Mouse (Mus musculus) neural tube, embryonic 11.5 days (tissue): ENCODE data around the gene Gas6. TPM values are rescaled to one million over a fixed set of nuclear protein-coding genes. Genes with fewer than 3 reads are reported as not detected.

Experiments
- ATAC-seq: fragments of 200-750 bp; cut with Nextera tagmentation; 2 replicates; pipeline ENCODE4 v1.8.0; 2017; ENCODE audit warnings: moderate number of reproducible peaks, mild to moderate bottlenecking, moderate TSS enrichment, moderate library complexity; ENCODE audit not compliant: insufficient read depth, low FRiP score, low TSS enrichment
- DNase-seq: peaks from one replicate; pipeline ENCODE4 v3.0.0-alpha.2; 2015; ENCODE audit warnings: low spot score
- H3K27ac ChIP-seq: fragments of 300-500 bp; sonication (generic); 2 replicates; pipeline ENCODE4 v1.5.1; 2014; ENCODE audit warnings: low read depth, mild to moderate bottlenecking, low read length
- H3K27me3 ChIP-seq: fragments of 300-500 bp; sonication (generic); 2 replicates; pipeline ENCODE4 v1.6.1; 2014; ENCODE audit warnings: mild to moderate bottlenecking, low read length, mixed read lengths; ENCODE audit not compliant: control insufficient read depth, insufficient read depth
- H3K36me3 ChIP-seq: fragments of 300-500 bp; sonication (generic); 2 replicates; pipeline ENCODE4 v1.6.1; 2014; ENCODE audit warnings: mild to moderate bottlenecking, low read length, moderate library complexity, mixed read lengths; ENCODE audit not compliant: control insufficient read depth, insufficient read depth
- H3K4me1 ChIP-seq: fragments of 300-500 bp; sonication (generic); 2 replicates; pipeline ENCODE4 v1.6.1; 2014; ENCODE audit warnings: low read length, mixed read lengths; ENCODE audit not compliant: control insufficient read depth, insufficient read depth
- H3K4me2 ChIP-seq: fragments of 300-500 bp; sonication (generic); 2 replicates; pipeline ENCODE4 v1.6.1; 2014; ENCODE audit warnings: low read depth, mild to moderate bottlenecking, moderate library complexity
- H3K4me3 ChIP-seq: fragments of 300-500 bp; sonication (generic); 2 replicates; pipeline ENCODE4 v1.5.1; 2014; ENCODE audit warnings: low read depth, low read length
- H3K9ac ChIP-seq: fragments of 300-500 bp; sonication (generic); 2 replicates; pipeline ENCODE4 v1.6.1; 2014; ENCODE audit warnings: mild to moderate bottlenecking, low read length
- H3K9me3 ChIP-seq: fragments of 300-500 bp; sonication (generic); 2 replicates; pipeline ENCODE4 v1.6.1; 2016; ENCODE audit warnings: low read length; ENCODE audit not compliant: control insufficient read depth
- whole genome bisulfite sequencing: fragments of 180-500 bp; shearing (Covaris S2); extraction: QIAGEN DNeasy Blood & Tissue Kit; methylation state at CpG from one replicate; pipeline ENCODE4 v1.1.7; 2014; 5-methylcytosine and 5-hydroxymethylcytosine counted together
- polyA plus RNA-seq: library from polyadenylated mRNA; unstranded; fragments of >200 nt; fragmentation: Nextera tagmentation; extraction: Ambion mirVana; gene quantifications from 2 replicates; pipeline ENCODE4 v1.2.1, GENCODE M21; 2014

The Gas6 gene
- polyA plus RNA-seq, 1 experiment from 2014 or later: 6.5 TPM

DNA sequence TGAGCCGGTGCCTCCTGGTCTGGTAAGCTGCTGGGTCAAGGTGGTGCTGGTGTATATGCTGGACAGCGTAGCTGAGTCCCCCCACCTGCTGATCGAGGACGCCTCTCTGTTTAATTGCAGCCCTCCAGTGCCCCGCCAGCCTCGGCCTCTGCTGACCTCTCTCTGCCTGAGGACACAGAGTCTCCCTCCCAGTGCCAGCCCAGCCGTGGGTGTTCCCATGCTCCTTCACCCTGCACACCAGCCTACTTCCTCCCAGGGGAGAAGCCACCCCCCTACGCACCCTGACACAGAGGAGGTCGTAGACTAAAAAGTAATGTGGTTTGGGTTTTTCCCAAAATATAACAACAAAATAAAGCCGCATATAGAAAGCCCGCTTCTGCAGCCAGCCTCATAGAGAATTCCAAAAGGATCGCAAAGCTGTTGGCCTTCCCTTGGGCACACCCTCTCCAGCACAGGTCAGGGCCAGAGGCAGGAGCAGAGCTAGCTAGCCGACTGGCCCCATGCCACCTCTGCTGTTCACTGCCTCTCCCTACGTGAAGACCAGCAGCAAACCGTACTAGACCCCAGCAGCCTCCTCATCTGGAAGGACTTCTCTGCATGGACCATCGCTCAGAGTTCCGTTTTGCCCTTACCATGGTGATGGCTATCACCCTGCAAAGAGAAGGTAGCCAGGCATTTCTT is 33.1 kb downstream of the Gas6 start:
- no peak for DNase-seq
- Histone ChIP-seq H3K4me1 (no peaks in the 10 kb centered on the region), H3K27ac (no peak overlapping the region), H3K4me2 (no peak overlapping the region), H3K9ac (no peak overlapping the region), H3K9me3 (no peaks in the 10 kb centered on the region), H3K36me3 (no peaks in the 10 kb centered on the region), H3K27me3 (no peaks in the 10 kb centered on the region), H3K4me3 (no peak overlapping the region)
- 82% methylated on average over 17 of the region's 17 CpGs for WGBS
- ATAC-seq: no peak

DNA sequence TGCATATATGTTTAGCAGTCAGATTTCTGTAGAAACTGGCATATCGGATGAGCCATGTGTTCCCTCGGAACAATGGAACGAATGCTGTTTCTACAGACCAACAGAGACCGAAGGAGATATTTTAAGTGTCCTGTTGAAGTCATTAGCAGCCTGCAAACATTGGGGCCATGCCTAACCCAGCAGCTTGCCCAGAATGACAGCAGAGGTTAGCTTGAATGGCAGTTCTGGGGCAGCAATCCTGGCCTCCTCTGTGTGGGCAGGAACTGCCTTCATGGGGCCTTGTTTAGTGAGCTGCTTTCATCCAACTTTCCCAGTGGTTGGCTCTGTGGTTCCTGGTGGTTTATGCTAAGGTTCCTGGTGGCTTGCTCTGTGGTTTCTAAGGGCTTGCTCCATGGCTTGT is 34.9 kb downstream of the Gas6 start:
- Histone ChIP-seq H3K36me3 (no peaks in the 10 kb centered on the region), H3K4me1 (no peaks in the 10 kb centered on the region), H3K4me3 (no peak overlapping the region), H3K4me2 (no peak overlapping the region), H3K9ac (no peak overlapping the region), H3K27me3 (no peaks in the 10 kb centered on the region), H3K27ac (no peak overlapping the region), H3K9me3 (no peaks in the 10 kb centered on the region)
- WGBS: 85% methylated on average over 4 of the region's 4 CpGs
- DNase-seq (no peak), ATAC-seq (no peak)

GRCm38 (mm10) chr8:13455295-13455694 is 39.0 kb downstream of the Gas6 start:
- Histone ChIP-seq H3K4me2 (no peak overlapping the region), H3K9ac (no peak overlapping the region), H3K27ac (no peak overlapping the region), H3K4me1 (0 out of 2 replicates have a peak, but pooled peaks cover 4% of the 10 kb centered on the region), H3K36me3 (no peaks in the 10 kb centered on the region), H3K9me3 (no peaks in the 10 kb centered on the region), H3K4me3 (no peak overlapping the region), H3K27me3 (no peaks in the 10 kb centered on the region)
- 41% methylated on average over 2 of the region's 2 CpGs for WGBS
- DNase-seq (peak; percentile 47), ATAC-seq (no peak)

GRCm38 (mm10) chr8:13454341-13455113 is 39.8 kb downstream of the Gas6 start:
- ATAC-seq: peak; percentile 89
- WGBS: 66% methylated on average over 8 of the region's 8 CpGs
- H3K9me3 ChIP-seq: no peaks in the 10 kb centered on the region
- no peak overlapping the region for H3K4me3 ChIP-seq
- peak; percentile 65 for DNase-seq
- H3K27me3 ChIP-seq: no peaks in the 10 kb centered on the region
- H3K4me1 ChIP-seq: 0 out of 2 replicates have a peak, but pooled peaks cover 4% of the 10 kb centered on the region
- H3K36me3 ChIP-seq: no peaks in the 10 kb centered on the region
- no peak overlapping the region for H3K9ac ChIP-seq
- H3K27ac ChIP-seq: 0 out of 2 replicates have a peak overlapping the region, but pooled peaks have one; percentile 29
- no peak overlapping the region for H3K4me2 ChIP-seq

GRCm38 (mm10) chr8:13451747-13452277 is 42.5 kb downstream of the Gas6 start:
- Histone ChIP-seq H3K27ac (no peak overlapping the region), H3K4me1 (0 out of 2 replicates have a peak, but pooled peaks cover 4% of the 10 kb centered on the region), H3K4me3 (no peak overlapping the region), H3K9me3 (no peaks in the 10 kb centered on the region), H3K9ac (no peak overlapping the region), H3K4me2 (no peak overlapping the region), H3K36me3 (no peaks in the 10 kb centered on the region), H3K27me3 (no peaks in the 10 kb centered on the region)
- WGBS: 71% methylated on average over 6 of the region's 6 CpGs
- DNase-seq (no peak), ATAC-seq (no peak)

DNA sequence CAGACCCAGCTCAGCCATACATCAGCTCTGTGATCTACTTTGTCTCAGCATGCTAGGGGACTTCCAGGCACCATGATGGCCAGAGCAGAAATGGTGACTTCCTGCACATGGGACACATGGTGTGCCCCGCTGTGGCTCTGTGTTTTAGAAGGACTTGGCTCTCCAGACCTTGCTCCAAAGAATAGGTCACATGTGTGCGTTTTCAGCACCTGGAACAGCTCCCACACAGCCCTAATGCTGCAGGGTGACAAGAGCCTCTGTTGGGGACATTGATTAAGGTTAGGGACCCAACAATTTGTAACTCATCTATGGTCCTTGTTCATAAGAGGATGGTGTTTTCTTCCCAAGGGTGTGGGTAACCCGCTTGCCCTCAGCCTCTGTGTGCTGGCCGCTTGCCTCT is 46.1 kb downstream of the Gas6 start:
- H3K36me3 ChIP-seq: no peaks in the 10 kb centered on the region
- H3K9ac ChIP-seq: no peak overlapping the region
- DNase-seq (peak; percentile 53), ATAC-seq (no peak)
- no peaks in the 10 kb centered on the region for H3K27me3 ChIP-seq
- H3K4me2 ChIP-seq: no peak overlapping the region
- H3K4me3 ChIP-seq: no peak overlapping the region
- H3K27ac ChIP-seq: no peak overlapping the region
- no peaks in the 10 kb centered on the region for H3K4me1 ChIP-seq
- H3K9me3 ChIP-seq: no peaks in the 10 kb centered on the region
- WGBS: 52% methylated on average over 4 of the region's 4 CpGs

- Histone ChIP-seq H3K4me1 (no peaks in the 10 kb centered on the region), H3K27me3 (no peaks in the 10 kb centered on the region), H3K9me3 (no peaks in the 10 kb centered on the region), H3K36me3 (no peaks in the 10 kb centered on the region), H3K9ac (no peak overlapping the region), H3K4me3 (no peak overlapping the region), H3K27ac (no peak overlapping the region), H3K4me2 (no peak overlapping the region)
- 91% methylated on average over 6 of the region's 6 CpGs for WGBS
- DNase-seq (no peak), ATAC-seq (no peak)
Measured at GRCm38 (mm10) chr8:13446456-13446855, 47.8 kb downstream of the Gas6 start.

GRCm38 (mm10) chr8:13442152-13442551 is 52.1 kb downstream of the Gas6 start:
- H3K27me3 ChIP-seq: no peaks in the 10 kb centered on the region; the same call in 1 of the 2 replicates
- no peak for DNase-seq
- H3K36me3 ChIP-seq: no peaks in the 10 kb centered on the region
- no peak overlapping the region for H3K4me2 ChIP-seq
- no peak overlapping the region for H3K4me3 ChIP-seq
- no peak overlapping the region for H3K27ac ChIP-seq
- 84% methylated on average over 2 of the region's 2 CpGs for WGBS
- ATAC-seq: no peak
- H3K4me1 ChIP-seq: no peaks in the 10 kb centered on the region
- H3K9me3 ChIP-seq: no peaks in the 10 kb centered on the region
- H3K9ac ChIP-seq: no peak overlapping the region
